Mouse (Mus musculus) liver, embryonic 14.5 days (tissue): Measurements from ENCODE around the gene Mmrn1.

Source experiments
- CTCF ChIP-seq: IDR thresholded peaks from 2 replicates; pipeline ENCODE4 v1.5.1; 2016; ENCODE audit warnings: antibody characterized with exemption, low read depth, control low read depth
- EP300 ChIP-seq: IDR thresholded peaks from 2 replicates; pipeline ENCODE4 v1.6.1; 2016; ENCODE audit warnings: antibody characterized with exemption, low read depth

GRCm38 (mm10) chr6:60994114-60994513, 69.3 kb downstream of the Mmrn1 start:
- TF ChIP-seq CTCF (no peak), EP300 (no peak)
